Mouse (Mus musculus) neural tube, embryonic 10.5 days (tissue): ENCODE results near the gene Mxd1.

Experiments used
- DNase-seq: peaks from one replicate; pipeline ENCODE4 v3.0.0-alpha.2; 2017; ENCODE audit warnings: low spot score; ENCODE audit errors: extremely low spot score

Mxd1 gene

DNA sequence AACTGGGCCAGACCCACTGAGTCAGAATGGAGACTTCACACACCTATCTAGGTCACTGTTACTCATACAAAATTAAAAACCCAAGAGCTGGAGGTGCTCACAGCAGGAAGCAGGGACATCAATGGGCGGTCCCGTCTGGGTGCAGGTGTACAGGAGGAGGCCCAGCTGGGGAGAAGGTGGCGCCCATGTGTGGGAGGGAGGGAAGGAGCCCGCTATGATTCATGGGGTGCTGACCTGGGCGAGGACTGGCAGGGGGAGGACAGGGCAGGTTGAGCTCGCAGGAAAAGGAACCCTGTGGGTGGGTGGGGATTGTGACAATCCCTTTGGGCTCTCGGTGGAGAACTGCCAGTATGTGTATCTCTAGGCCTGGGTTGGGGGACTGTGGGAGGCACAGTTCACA is 63.7 kb downstream of the Mxd1 start:
- DNase-seq = no peak

DNA sequence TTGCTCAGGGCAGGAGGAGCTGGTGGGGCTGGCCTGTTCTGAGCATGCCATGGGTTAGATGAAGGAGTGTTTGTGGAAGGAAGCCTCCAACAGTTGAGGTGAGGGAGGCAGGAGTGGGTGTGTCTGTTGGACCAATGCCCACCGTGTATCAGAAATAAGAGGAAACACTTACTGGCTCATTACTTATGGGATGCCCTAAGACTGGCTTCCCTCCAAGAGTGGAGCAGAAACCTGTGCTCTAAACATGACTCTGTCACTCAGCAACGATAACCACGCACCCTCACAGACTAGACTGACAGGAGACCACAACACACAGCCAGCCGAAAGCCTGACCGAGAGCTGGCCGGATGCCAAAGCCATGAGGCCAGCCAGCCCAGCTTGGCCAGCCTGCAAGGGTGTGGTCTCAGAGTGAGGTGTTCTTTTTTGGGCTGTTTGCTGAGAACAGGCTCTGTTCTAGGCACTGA is 69.0 kb downstream of the Mxd1 start:
- no peak for DNase-seq

DNA sequence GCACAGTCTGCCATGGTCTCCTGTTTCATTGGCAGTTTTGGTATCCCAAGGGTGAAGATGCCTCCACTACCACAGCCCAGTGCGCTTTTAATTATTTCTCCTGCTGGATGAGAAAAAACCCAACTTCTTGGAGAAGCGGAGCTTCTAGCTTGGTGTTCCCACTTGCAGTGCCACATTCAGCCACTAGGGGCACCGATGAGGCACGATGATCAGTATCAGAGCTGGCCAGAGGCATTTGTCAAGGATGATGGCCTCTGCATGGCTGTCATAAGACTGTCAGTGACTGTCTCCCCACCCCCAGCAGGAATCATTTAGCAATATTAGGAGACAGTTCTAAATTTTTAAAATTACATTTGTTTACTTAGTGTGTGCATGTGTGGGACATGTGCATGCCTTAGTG is 69.8 kb downstream of the Mxd1 start:
- peak; percentile 83 for DNase-seq

DNA sequence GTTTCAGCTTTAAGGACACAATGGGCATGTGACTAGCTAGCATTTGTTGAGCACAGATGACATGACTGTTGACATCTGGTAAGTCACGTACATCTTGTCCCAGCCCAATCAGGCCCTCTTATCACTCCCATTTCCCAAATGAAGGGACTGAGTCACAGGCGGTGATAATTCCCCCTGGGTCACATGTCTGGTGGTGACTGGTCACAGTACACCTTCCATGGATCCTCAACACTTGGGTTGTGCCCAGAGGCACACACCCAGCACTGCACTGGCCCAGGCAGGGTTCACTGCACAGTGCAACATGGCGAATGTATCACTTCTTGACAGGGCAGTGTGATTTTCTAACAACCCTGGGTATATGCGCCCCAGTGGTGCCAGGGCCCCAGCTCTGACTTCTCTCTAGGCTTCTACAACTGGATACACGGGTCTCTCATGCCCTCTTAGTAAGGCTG is 70.2 kb downstream of the Mxd1 start:
- no peak for DNase-seq
